Mouse (Mus musculus): ENCODE measurements around the gene D17Wsu92e.
A peak's percentile ranks its signal among the peaks of the same experiment; 100 is the strongest.

Gene D17Wsu92e

GRCm38 (mm10) chr17:27821407-27822338 is 1.2 kb upstream of the D17Wsu92e start:
- no peak for DNase-seq (ENCODE audit: low read depth, low spot score)

- DNase-seq (ENCODE audit: low read depth, low spot score): no peak
Observed at GRCm38 (mm10) chr17:27819971-27820567, 379 bp downstream of the D17Wsu92e start.

DNA sequence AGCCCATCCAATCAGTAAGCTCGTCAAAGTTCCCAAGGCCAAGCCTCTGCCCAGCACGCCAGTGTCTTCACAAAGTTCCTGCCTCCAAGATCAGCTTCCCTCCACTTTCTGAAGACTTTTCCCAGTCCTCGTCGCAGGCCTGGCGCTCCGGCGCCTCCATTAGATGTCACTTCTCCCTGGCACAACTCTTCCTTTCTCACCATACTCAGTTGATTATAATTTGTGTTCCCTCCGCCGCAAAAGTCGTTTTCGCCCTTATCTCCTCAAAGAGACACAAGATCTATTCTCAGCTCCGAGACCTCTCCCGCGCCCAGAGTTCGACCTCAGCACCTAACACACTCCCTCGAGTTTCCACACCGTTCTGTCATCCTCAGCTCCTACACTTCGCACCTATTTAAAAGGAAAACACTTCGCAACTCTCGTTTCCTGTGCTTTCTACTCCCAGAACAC is 902 bp downstream of the D17Wsu92e start:
- DNase-seq (ENCODE audit: low read depth, low spot score): no peak

DNA sequence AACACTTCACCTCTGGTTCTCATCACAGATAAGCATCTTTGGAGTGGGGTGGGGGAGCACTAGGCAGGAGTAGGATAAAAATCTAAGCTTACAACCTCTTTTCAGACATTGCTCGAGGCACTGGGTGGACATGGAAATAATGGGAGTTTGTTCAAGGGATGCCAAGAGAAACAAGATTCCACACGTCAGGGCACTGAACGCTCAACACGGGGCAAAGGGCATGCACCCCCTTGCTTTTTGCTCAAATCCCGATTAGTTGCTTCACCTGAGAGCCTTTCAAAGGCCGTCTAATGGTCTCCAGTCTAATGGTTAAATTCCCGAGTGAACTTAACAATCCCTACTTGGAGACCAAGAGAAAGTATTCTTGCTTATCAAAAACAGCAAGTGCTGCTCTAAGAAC is 1.4 kb downstream of the D17Wsu92e start:
- no peak for DNase-seq (ENCODE audit: low read depth, low spot score)

- DNase-seq (ENCODE audit: low read depth, low spot score): no peak
Observed at GRCm38 (mm10) chr17:27814606-27815005, 5.8 kb downstream of the D17Wsu92e start.

- no peak for DNase-seq (ENCODE audit: low read depth, low spot score)
Observed at GRCm38 (mm10) chr17:27811980-27812379, 8.5 kb downstream of the D17Wsu92e start.

DNA sequence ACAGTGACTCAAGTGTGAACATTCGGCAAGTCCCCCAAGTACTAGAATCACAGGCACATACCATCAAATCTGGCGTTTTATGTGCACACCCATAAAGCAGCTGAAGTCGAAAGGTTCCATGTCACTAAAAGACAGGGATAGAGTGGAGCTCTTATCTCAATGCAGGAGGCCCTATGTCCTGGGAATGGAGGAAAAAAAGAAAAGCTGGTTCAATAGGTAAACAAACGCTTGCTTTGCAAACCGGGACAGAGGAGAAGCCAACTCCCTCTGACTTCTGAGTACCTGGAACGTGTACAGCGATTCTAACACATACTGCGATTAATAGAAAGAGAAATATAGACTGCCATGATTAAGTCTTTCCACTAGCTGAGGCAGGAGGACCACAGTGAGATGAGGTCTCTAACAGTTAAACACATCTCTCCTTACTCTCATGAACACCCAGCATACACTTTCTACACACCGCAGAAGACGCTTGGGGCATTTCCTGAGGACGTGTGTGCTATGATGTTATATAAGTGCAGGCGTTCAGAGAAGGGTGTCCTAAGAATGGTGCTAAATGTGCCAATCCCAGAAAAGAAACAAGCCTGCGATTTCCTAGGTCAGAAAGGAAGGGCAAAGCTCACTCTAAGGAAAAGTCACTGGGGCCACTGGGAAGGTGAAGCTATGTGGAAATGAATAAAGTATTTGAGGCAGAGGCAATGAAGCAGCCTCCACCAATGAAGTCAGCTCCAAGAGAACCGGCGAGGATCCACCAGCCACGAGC is 9.7 kb downstream of the D17Wsu92e start:
- no peak for DNase-seq (ENCODE audit: low read depth, low spot score)

GRCm38 (mm10) chr17:27807542-27808078 is 12.8 kb downstream of the D17Wsu92e start:
- DNase-seq (ENCODE audit: low read depth, low spot score): no peak

DNA sequence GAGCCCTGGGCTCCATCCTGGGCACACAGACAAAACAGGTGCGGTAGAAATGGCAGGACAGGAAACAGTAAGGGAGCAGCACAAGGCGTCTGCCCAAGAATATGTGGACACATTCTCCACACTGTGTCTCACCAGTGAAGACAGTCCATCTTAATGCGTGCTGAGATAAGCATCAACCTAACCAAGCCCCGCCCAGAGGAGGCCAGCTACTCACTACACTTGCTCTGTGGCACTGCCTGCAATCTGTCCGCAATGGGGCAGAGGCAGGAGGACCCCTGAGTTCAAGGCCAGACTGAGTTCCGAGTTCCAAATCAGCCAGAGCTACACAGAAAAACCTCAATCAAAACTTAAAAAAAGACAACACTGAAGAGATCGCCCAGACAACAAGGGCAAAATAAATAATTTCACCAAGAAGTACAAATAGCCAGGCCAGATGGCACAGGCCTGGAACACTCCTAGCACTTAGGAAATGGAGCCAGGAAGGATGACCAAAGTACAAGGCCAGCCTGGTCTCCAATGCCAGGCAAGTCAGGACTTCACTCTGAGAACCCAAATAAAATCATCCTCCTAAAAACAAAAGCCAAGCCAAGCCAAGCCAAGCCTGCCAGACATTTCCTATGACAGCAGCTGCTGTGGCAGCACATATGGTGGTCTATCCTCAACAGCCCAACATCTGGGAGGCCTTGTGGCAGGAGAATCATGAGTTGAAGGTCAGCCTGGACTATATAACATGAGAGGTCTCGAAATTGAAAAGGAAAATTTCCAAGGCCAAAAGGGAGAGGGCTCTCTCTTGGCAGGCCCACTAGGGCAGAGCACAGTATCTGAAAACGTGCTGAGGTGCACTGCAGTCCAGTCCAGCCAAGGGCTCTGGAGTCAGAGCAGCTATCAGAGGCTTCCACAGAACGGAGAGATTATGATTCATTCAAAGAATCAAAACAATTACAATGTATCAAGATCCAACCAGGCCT is 15.4 kb downstream of the D17Wsu92e start:
- no peak for DNase-seq (ENCODE audit: low read depth, low spot score)

DNA sequence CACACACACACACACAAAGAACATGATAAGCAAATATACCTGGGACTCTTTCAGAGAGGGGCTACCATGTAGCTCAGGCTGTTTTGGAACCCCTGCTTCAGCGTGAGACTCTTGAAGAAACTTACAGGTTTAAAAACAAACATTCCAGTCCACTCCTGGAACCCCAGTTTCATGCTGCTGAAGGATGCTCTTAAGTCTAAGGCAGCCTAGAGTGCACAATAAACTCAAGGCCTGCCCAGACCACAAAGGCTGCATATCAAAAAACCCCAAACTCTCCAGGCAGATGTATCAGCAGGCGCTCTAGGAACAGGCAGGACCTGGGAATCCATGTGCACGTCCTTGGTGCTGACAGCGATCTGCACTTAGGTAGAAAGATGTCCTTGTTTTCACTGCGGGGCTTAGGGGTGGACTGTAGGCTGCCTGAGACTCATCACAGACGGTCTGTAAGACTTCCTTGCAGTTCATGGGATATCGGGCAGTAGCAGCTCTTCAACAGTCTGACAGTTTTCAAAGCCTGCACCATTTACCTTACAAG is 16.2 kb downstream of the D17Wsu92e start:
- no peak for DNase-seq (ENCODE audit: low read depth, low spot score)

- DNase-seq (ENCODE audit: low read depth, low spot score): no peak
Observed at GRCm38 (mm10) chr17:27803752-27804151, 16.7 kb downstream of the D17Wsu92e start.

GRCm38 (mm10) chr17:27800710-27801648 is 19.5 kb downstream of the D17Wsu92e start:
- DNase-seq (ENCODE audit: low read depth, low spot score): peak; percentile 59

DNA sequence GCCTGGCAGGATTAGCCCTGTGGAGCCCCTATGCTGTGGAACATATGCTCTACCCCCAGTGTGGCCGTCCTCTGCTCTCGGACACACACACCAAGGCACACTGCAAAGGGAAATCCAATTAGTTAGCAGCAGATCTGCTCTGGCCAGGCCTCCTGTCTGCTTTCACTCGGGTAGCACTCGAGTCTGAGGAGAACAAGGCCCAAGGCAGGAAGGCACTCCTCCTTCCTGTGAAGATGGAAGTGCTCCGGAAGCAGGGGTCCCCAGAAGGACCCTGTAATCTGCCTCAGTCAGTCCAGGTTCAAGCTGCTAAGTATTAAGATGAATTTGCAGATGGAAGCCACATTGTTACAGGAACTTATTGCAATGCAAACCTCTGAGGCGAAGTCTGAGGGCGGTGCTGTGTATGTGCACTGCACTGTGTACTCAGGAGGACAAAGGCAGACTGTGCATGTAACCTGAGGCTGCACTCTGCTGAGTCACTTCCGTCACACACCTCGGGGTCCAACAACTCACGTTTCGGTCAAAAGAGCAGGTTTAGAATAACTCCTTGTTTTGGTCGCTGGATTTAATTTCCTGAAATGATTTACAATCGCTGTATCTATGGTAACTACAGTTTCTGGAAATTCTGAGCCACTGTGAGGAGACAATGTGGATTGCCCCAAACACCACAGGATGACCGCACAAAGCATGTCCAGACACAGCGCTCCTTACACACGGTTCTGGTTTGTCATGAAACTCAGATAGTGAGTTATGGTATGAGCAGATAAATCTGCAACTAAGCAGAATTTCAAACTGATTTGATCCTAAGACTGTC is 20.5 kb downstream of the D17Wsu92e start:
- DNase-seq (ENCODE audit: low read depth, low spot score): peak; percentile 83

- no peak for DNase-seq (ENCODE audit: low read depth, low spot score)
Observed at GRCm38 (mm10) chr17:27797341-27797872, 23.0 kb downstream of the D17Wsu92e start.

- DNase-seq (ENCODE audit: low read depth, low spot score): no peak
Observed at GRCm38 (mm10) chr17:27796780-27797179, 23.7 kb downstream of the D17Wsu92e start.

GRCm38 (mm10) chr17:27793144-27793543 is 27.3 kb downstream of the D17Wsu92e start:
- DNase-seq (ENCODE audit: low read depth, low spot score): no peak

GRCm38 (mm10) chr17:27792516-27792915 is 27.9 kb downstream of the D17Wsu92e start:
- DNase-seq (ENCODE audit: low read depth, low spot score): no peak

DNA sequence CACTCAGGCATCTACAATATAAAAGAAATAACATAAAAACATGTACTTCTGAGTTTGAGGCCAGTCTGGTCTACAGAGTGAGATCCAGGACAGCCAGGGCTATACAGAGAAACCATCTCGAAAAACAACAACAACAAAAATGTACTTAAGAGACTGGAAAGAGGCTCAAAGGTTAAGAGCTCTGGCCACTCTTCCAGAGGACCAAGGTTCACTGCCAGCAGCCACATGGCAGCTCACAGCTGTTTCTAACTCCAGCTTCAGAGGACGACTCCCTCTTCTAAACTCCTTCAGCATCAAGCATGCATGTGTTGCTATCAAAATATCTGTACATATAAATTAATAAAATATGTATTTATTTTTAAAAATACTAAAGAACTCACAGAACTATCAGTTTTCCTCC is 28.9 kb downstream of the D17Wsu92e start:
- DNase-seq (ENCODE audit: low read depth, low spot score): no peak
